Mouse (Mus musculus): ENCODE measurements around the gene Nup35.

Nup35 gene

DNA sequence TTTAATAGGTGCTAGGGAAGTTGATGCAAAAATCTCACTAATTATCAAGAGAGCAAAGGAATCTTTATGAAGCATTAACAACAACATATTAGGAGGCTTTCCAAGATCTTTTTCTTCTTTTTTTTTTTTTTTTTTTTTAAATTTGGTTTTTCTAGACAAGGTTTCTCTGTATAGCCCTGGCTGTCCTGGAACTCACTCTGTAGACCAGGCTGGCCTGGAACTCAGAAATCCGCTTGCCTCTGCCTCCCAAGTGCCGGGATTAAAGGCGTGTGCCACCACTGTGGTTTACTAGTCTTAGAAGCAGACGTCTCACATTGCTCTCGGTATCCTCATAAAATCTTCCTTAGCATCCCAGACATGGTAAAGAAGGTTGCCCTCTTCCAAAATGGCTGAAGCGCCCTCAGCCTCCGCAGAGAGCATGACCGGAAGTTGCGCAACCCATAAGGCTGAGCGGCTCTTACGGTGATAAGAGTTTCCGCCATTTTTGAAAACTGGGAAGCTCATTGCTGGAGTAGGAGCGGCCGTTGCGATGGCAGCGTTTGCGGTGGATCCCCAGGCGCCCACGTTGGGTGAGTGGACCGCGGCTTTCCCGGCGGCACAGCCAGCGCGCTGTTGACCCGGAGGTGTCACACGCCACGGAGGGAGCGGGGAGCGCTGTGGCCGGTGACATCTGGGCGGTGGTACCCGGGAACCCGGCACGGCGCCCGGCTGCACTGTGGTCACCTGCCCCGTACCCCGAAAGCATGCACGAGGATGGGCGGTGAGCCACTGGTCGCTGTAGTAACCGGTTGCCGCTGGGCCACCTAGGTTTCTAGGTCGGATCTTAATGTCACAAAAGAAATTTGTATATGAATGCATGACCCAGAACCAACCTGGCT is 21.6 kb downstream of the Nup35 start:
- DNase-seq (ENCODE audit: low read depth, low spot score), result peak; percentile 87

DNA sequence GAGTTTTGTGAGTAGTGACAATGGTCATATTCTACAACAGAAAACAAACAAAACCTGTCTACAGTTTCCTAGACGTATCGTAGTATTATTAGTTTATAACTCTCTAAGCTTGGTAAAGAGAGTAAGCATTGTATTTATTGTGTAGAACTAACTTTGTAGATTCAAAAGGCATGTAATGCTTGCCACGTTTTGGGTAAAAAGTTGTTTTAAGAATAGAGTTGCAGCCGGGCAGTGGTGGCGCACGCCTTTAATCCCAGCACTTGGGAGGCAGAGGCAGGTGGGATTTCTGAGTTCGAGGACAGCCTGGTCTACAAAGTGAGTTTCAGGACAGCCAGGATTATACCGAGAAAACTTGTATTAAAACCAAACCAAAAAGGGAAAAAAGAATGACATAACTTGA is 22.4 kb downstream of the Nup35 start:
- no peak for DNase-seq (ENCODE audit: low read depth, low spot score)

DNA sequence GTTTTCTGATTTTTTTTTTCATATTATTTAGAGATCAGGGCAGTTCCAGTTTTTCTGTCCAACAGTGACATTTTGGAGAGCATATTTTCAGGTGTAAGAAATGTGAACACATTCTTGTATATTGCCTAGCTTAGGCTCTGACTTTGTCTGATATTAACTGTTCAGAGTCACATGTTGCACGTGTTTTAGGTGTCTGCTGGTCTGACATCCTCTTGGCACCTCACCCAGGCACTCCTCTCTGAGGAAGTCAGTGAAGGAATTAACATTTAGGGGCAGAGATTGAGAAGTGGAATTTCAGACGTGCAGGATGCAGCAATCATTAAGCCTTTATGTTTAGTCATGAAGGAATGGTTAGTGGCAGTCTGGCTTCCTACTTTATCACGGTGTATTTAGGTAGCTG is 22.8 kb downstream of the Nup35 start:
- no peak for DNase-seq (ENCODE audit: low read depth, low spot score)

DNA sequence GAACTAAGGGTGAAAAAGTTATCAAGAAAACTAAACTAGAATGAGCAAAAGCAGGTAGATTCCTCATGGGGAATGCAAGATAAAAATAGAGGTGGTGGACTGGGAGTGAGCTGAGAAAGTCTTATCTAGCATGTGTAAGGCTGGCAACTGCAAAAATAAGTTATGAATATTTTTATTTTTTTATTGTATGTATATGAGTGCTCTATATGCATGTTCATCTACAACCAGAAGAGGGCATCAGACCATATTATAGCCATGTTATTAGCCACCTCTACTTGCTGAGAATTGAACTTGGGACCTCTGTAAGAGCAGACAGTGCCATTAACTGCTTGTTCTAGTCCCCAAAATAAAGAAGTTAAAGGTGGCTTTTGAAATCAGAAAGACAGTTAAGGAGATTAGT is 44.4 kb downstream of the Nup35 start:
- DNase-seq (ENCODE audit: low read depth, low spot score), result no peak

DNA sequence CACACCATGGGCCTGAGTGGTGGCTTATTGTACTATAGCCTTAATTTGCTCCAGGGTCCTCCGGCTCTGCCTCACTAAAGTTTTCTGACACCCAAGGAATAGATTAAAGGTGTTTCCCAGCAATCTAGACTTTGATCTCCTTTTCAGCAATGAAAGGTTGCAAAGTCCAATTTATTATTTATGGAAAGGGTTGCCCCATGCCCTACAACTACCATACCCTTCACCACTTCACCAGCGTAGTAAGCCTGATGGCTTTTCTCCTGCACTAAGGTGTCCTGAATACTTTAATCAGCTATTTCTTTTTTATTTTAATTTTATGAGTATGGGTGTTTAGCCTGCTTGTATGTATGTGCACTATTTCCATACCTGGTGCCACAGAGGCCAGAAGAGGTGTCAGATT is 45.6 kb downstream of the Nup35 start:
- DNase-seq (ENCODE audit: low read depth, low spot score), result no peak

DNA sequence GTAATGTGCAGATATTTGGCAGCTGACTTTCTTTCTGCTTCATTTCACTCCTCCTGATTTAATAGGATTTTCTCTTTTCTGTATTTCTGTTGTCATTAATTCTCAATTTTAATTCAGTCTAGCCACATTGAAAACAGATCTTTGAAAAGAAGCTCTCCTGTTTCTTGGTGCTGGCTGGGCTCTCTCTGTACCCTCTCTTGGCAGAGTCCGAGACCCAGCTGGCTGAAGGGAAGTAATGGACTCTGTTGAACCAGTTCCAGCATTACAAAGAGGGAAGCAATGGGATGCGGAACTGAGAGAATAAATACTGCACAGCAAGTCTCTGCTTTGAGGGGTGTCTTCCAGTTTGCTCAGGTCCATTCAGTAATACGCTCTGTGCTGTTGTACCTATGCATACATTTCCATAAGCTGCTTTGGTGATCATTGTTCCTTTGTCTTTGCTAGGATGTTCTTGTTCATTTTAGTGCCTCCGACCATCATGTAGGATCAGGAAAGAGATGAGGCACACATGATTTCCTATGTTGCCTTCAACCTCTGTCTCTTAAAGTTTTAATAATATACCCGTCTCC is 50.4 kb downstream of the Nup35 start:
- no peak for DNase-seq (ENCODE audit: low read depth, low spot score)

DNA sequence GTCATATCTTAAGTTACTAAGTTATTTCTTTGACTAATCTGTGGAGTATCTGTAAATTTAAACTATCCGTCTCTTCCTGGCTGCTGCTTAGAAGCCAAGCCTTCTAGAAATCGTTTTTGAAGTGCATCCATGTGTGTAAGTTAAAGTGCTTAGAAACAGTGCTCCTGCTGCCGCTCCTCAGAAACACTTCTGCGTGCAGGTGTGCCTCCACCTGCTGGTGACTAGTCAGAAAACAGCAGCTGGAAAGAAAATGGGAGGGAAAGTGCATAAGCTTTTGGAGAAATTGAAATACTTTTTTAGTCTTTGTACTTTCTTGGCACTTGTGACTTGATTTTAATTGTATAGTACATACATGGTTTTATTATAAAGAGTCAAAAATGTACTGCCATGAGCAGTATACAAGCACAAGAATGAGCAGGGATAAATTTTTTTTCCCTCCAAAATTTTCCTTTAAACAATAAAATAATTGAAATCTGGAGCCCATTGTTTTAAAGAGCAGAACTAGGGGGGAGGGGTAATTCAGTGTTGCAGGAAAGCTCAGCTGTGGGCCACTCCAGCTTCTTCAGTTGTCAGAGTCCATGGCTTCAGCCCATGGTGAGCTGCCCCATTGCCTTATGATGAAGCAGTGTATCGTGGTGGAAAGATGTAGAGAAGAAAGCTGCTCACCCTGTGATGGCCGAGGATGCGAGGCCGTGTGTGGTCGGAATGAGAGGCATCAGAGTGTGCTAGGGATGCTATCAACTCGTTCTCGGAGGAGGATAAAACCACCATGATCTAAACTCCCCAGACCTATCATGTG is 53.0 kb downstream of the Nup35 start:
- DNase-seq (ENCODE audit: low read depth, low spot score), result no peak

DNA sequence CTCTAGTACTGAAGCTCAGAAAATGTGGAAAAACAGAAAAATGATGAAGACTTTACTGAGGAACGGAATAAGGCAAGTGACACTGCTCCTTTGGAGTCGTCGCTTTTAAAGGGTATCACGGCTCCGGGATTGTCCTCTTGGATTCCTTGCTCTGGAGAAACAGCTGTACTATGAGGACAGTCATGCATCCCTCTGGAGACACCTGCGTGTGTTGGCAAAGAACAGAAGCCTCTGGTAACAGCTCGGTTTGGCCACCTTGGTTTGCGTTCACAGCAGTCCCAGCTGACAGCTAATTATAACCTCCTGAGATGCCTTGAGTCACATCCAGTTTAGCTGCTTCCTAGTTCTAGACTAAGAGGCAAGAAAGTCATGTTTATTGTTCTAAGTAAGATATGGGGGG is 61.8 kb downstream of the Nup35 start:
- DNase-seq (ENCODE audit: low read depth, low spot score), result no peak

DNA sequence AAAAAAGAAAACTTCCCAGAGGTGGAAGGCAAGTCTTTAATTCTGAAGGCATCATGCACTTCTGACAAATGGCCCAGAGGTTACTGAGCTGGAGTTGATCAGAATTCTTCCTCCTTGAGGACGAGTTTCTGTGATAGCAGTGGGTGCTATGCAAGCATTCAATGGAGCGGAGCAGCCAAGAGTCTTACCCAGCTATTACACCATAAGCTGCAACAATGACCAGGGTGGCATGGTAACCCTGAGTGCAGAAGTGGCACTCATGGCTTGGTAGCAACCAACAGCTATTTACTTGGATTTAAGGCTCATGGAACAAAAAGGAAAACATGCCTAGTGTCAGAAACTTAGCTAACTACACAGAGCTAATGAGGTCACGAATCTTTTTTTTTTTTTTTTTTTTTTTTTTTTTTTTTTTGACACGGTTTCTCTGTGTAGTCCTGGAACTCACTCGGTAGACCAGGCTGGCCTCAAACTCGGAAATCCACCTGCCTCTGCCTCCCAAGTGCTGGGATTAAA is 66.7 kb downstream of the Nup35 start:
- no peak for DNase-seq (ENCODE audit: low read depth, low spot score)

DNA sequence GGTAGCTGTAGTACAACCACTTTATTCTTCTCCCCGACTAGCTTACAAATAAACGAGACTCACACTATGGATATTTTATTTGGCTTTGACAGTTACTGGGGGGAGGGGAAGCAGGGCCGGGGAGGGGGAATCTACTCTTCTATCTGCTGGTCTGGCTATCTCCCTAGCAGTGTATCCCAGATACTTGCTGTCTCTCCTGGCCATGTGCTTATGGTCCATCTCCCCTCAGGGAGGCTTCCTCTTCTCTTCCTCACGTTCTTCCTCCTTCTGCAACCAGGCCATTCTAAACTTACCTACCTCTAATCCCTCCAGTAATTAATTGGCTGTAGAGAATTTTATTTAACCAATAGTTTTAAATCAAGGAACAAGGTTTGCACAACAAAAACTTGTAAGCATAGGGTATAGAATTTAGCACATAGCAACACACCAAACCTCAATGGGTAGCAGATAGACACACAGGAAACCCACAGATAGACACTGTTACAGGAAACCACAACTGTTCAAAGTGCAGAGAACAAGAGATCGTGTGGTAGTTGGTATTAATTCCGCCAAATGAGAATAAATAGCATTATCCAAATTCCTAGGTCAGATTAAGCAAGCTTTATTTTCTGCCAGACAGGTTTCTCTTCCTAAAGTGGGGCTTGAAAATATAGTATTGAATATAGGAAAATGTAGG is 67.5 kb downstream of the Nup35 start:
- DNase-seq (ENCODE audit: low read depth, low spot score), result no peak

DNA sequence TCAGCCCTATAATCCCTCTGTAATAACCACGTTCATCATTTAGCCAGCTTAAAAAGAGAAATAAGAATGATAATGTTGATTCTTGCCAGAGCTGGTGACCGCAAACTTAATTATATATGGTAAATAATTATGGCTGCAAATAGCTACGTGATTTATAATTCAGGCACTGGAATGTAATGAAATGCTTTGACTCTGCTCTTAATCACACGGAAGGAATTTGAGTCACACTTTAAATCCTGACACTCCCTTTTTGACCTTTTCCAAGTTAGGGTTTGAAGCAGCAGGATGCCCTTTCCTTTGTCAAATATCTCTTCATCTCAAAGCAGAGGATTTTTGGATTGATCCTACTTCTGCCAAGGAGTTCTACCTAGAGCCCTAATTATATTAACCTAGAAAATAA is 71.2 kb downstream of the Nup35 start:
- no peak for DNase-seq (ENCODE audit: low read depth, low spot score)

DNA sequence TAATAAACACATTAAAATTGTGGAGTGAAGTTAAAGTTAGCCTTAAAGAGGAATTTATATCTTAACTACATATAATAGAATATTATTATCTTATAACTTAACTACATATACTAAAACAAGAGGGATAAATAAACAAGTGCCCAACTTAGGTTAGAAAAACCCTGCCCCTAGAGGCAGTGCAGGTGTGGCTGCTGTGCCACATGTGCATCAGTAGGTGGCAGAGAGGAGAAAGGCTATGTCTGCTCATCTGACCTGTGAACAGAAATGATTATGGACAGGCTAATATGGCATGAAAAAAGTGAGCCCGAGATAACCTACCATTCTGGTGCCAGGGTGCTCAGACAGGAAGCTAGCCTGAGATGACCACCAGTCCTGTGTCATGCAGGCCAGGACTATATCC is 90.4 kb downstream of the Nup35 start:
- no peak for DNase-seq (ENCODE audit: low read depth, low spot score)
